Mouse (Mus musculus) adrenal gland, postnatal 10 days (tissue): Measurements from ENCODE around the gene Mapk8ip3. TPM values are rescaled to one million over a fixed set of nuclear protein-coding genes. Genes with fewer than 3 reads are reported as not detected.
"Not testable (repeated sequence)": the region's sequence is repeated elsewhere in the genome, so short reads cannot be mapped to it uniquely, and the experiment has no call there.

Experiments
- DNase-seq: peaks from one replicate; pipeline ENCODE4 v3.0.0; 2021; ENCODE audit warnings: mixed read lengths
- long read RNA-seq, 2 experiments: library from polyadenylated mRNA; stranded (forward); transcript quantifications; one replicate each; pipeline ENCODE4 v2.0.0; 2021
- total RNA-seq, 2 experiments: library from RNA; stranded (reverse); gene quantifications; 2 replicates each; pipeline ENCODE4 v1.2.3; 2021

The Mapk8ip3 gene
- total RNA-seq, result 100 to 1,000 TPM in 1 of 2 experiments, 10 to 100 TPM in 1; 63.8 to 110 TPM
- long read RNA-seq, experiment 1, partial matches to known transcripts, result 12 of 30 reads
- long read RNA-seq, experiment 1, other reads (novel, unspliced or antisense), result 18 of 30 reads
- long read RNA-seq, experiment 2, partial matches to known transcripts, result 14 of 21 reads
- long read RNA-seq, experiment 2, other reads (novel, unspliced or antisense), result 7 of 21 reads

- peak; percentile 98 for DNase-seq
These were observed at the start of gene Mapk8ip3 for GRCm38 (mm10) chr17:24936259-24937237. Gene Mapk8ip3 (minus strand): TSS chr17:24936977.

DNA sequence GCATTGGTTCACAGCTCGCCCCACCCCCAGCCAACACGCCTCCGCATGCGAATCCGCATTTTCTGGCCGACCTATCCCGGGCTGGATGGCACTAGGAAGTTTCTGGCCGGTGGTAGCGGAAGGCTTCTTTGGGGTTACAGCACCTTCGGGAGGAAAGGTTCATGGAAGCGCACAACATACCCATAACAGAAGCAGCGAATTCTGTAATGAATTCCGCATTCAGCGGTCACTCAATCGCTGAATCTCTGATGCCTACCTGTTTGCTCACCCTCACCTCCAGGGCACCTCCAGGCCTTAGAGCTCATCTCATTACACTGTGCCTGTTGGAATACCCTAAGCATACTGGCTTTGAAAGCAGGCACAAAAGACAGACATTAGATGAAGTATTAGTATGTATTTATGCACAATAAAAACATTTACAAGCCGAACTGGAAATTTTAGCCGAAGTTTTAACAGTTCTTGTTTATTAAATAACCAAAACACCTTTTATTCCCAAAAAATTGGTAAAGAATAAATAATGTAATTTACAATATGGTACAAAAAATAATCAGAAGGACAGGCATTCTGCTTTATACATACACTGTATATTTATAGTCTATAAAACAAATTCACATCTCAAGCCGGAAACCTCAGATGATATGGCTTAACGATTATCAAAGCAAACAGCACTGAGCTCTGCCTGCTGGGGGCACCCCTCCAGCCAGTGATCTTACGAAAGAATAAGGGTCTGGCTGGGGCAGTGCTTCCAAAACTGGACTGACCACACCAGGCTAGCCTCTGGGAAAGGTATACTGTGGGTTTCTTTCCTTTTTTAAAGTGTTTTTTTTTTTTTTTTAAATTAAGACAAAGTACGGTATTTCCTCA is 24.3 kb upstream of the Mapk8ip3 start:
- no peak for DNase-seq

- DNase-seq, result peak; percentile 99
These were observed 23.5 kb upstream of the Mapk8ip3 start, which contains the start of gene Jpt2 for GRCm38 (mm10) chr17:24960135-24960851. Gene Jpt2 (minus strand): TSS chr17:24960689.

- no peak for DNase-seq
These were observed 22.6 kb upstream of the Mapk8ip3 start for GRCm38 (mm10) chr17:24959371-24959770.

DNA sequence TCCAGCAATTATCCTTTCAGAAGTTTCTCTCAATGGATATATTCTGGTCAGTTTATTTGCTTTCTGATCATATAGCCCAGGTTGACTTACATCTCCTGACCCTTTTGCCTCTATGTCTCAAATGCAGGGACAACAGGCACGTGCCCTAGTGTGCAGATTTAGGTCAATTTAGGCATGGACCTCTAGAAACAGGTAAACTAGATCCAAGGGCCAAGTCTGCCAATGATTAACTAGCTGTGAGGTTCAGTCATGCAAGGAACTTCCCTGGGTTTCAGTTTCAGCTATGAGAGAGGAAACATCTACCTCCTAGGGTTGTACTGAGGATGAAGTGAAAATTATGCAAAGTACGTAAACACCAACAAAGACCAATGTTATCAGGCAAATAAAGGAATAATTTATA is 16.5 kb upstream of the Mapk8ip3 start:
- no peak for DNase-seq

DNA sequence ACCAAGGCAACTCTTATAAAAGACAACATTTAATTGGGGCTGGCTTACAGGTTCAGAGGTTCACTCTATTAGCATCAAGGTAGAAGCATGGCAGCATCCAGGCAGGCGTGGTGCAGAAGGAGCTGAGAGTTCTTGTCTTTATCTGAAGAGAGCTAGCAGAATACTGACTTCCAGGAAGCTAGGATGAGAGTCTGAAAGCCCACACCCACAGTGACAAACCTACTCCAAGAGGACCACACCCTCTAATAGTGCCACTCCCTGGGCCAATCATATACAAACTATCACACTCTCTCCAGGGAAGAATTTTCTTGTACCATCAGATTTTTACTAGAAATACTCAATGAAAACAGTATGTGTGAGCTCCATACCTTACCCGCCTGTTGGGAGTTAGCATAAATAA is 13.9 kb upstream of the Mapk8ip3 start:
- no peak for DNase-seq

DNA sequence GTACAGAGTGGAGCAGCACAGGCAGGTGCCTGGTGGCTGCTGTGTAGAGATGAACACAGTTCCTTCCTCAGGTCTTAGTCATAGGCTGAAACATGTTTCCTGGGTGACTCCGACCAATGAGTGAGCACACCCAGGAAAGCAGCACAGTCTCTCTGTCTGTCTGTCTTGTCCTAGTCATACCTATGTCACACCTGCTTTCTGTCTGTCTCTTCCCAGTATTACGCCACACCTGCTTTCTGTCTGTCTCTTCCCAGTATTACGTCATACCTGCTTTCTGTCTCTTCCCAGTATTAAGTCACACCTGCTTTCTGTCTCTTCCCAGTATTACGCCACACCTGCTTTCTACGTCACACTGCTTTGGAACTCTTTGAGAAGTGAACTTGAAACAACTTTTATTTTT is 11.4 kb upstream of the Mapk8ip3 start:
- no peak for DNase-seq

DNA sequence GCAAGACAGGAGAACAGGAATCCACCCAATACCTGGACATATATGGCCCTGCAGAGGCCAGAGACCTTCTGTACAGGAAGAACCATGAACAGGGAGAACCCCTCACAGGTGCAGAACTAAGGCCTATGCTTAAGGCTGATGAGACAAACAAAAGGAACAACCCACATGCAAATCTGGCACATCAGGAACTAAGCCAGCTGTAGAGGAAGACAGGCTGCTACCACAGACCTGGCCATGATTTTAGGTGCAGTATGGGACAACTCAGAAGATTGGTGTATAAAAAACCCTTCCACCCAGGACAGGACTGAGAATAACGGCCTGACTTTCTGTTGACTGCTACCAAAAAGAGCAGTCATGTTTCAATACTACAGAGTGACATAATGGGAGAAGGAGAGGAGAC is 6.8 kb upstream of the Mapk8ip3 start:
- DNase-seq, result not testable (repeated sequence)

- no peak for DNase-seq
These were observed 6.3 kb upstream of the Mapk8ip3 start for GRCm38 (mm10) chr17:24943036-24943435.

- DNase-seq, result peak; percentile 59
These were observed 5.7 kb upstream of the Mapk8ip3 start for GRCm38 (mm10) chr17:24942453-24942852.

DNA sequence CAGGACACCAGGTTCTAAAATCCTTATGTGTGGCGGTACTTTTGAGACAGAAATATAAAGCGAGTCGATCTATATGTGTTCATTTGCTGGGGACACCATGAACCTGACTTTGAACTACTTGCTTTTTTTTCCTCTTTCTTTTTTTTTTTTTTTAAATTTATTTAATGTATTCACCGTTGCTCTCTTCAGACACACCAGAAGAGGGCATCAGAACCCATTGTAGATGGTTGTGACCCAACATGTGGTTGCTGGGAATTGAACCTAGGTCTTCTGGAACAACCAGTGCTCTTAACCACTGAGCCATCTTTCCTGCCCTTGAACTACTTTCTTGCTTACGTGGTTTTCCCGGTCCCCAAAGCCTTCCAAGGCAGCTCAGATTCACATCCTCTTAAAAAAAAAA is 489 bp upstream of the Mapk8ip3 start:
- no peak for DNase-seq

DNA sequence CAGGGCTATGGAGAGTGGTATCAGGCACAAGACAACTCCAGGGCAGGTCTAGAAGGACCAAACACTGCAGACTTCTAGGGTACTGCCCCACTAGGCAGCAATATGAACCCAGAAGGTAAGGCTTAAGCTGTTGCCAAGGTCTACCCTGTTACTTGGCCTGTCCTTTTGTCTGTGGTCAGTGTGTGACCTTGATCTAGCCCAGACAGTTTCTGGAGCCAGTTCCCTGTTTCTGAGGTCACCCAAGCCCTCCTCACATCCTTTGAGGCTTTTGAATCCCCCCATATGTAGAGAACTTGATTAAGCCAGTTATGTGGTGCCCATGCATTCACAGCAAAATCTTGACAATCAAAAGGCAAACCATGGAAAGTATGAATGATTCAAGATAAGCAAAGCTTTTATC is 1.1 kb downstream of the Mapk8ip3 start:
- DNase-seq, result peak; percentile 12

DNA sequence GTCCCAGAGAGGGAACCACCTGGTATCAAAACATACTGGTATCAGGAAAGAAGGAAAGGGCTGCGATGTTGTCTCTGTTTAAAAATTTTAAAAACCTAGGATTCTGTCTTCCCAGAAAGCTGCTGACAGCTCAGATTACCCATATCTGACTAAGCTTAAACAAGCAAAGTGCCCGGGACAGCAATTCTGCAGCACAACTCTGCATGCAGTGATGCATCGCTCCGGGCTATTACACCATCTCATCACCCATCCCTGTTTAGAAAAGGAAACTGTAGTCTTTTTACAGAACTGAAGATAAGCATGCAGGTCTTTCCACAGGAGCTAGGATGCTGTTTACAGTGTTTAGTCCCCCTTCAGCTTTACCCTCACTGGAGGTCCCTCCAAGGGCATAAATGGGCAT is 1.9 kb downstream of the Mapk8ip3 start:
- no peak for DNase-seq

DNA sequence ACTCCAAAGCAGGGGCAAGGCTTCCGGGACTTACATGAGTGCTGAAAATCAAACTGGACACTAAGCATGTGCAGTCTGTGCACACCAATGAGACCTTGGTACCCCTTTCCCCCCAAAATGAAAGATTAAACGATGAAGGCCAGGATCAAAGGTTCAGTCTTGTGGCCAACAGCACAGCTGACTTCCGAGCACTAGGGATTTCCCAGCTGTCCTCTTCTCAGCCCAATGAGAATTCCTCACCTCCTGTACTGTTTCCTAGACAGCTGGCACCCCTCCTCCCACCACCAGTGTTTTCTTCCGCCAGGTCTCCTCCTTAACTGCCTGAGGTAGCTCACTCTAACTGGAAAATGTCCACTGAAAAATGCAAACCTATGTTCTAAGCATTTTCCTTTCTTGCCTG is 3.6 kb downstream of the Mapk8ip3 start:
- no peak for DNase-seq

DNA sequence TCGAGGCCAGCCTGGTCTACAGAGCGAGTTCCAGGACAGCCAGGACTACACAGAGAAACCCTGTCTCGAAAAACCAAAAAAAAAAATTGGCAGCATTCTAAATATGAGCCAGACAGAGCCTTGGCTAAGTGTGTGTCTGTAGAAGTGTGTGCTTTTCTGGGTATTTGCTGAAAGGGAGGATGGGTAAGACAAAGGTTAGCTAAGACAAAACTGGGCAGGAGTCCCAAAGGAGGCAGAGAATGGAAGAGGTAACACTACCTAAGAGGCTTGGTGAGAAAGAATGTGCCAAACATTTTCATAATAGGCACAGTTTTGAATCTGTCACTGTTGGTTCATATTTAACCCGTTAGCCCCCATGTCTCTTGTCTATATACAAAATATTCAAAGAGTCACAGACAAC is 4.3 kb downstream of the Mapk8ip3 start:
- DNase-seq, result no peak

DNA sequence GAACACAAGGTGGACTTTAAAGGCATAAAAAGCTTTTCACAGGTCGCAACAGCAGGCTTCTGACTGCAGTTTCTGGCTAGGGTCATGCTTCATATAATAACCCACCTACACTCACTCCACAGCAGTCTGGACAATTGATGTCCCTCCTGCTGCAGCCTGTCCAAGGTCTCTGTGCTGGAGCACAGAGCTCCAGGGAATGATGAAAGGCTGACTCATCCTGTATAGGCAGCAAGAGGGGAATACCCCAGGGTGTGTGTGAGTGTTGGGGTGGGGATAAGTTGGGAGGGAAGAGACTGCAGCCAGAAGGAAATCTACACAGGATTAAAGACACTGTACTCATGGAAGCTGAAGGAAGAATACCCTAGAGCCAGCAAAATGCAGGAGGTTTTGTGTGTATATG is 7.3 kb downstream of the Mapk8ip3 start:
- DNase-seq, result peak; percentile 55

DNA sequence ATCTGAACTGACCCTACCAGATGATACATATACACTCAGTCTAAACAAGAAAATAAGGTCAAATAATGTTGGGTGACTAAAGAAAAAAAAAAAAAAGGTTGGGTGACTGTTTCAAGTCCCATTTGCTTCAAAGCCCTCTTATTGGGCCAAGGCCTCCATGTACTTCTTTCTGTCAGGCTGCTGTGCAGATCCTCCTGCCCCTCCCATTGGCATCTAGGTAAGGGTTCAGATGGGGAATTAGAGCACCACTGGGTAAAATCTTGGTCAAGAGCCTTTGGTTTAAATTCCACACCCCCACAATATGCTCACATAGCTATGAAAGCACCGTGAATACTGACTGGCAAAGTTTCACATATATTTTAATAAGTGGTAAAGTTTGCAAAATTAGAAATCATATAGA is 13.5 kb downstream of the Mapk8ip3 start:
- no peak for DNase-seq

DNA sequence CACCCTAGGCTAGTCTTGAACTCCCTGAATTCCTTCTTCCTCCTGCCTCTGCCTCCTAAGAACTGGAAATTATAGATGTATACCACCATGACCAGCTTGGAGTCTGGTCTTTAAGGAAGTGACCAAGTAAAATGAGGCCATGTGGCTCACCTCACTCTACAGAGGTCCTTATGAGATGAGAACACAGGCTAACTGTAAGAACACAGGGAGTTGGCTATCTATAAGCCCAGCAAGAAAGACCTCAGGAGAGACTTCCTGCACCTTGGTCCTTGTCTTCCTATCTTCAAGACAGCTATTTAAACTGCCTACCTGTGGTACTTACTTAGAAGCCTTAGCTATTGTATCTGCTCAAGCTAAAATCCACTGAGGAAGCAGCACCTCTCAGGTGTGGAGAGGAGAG is 22.8 kb downstream of the Mapk8ip3 start:
- no peak for DNase-seq

- peak; percentile 76 for DNase-seq
These were observed 29.2 kb downstream of the Mapk8ip3 start for GRCm38 (mm10) chr17:24907591-24907990.

GRCm38 (mm10) chr17:24903767-24904166 is 33.0 kb downstream of the Mapk8ip3 start:
- DNase-seq, result no peak

GRCm38 (mm10) chr17:24902671-24903474 is 33.9 kb downstream of the Mapk8ip3 start:
- peak; percentile 68 for DNase-seq
